Mouse (Mus musculus): Measurements from ENCODE around the gene Klhl12. TPM values are rescaled to one million over a fixed set of nuclear protein-coding genes. Genes with fewer than 3 reads are reported as not detected.
A peak's percentile ranks its signal among the peaks of the same experiment; 100 is the strongest.

The Klhl12 gene
- polyA plus RNA-seq, 1 experiment from 2014 or later, result 15.9 TPM

- no peak for ATAC-seq (ENCODE audit: extremely low read depth, insufficient number of reproducible peaks, low FRiP score, low TSS enrichment)
- H3K9me3 ChIP-seq, result no peaks in the 10 kb centered on the region
- no peak overlapping the region for H3K9ac ChIP-seq
- H3K36me3 ChIP-seq, result no peaks in the 10 kb centered on the region
- 83% methylated on average over 4 of the region's 4 CpGs for WGBS
- no peak overlapping the region for H3K27ac ChIP-seq (replicated peaks)
- H3K4me3 ChIP-seq, result no peak overlapping the region
- H3K27me3 ChIP-seq (replicated peaks), result peaks cover 6% of the 10 kb centered on the region
- H3K4me1 ChIP-seq, result peaks cover 6% of the 10 kb centered on the region
- no peak overlapping the region for H3K4me2 ChIP-seq
Measured at GRCm38 (mm10) chr1:134450201-134450600, 5.1 kb upstream of the Klhl12 start.

- H3K4me1 ChIP-seq, result peaks cover 9% of the 10 kb centered on the region
- H3K27me3 ChIP-seq (replicated peaks), result peaks cover 6% of the 10 kb centered on the region
- no peak overlapping the region for H3K4me3 ChIP-seq
- H3K27ac ChIP-seq (replicated peaks), result no peak overlapping the region
- H3K9me3 ChIP-seq, result no peaks in the 10 kb centered on the region
- no peak overlapping the region for H3K9ac ChIP-seq
- no peak for ATAC-seq (ENCODE audit: extremely low read depth, insufficient number of reproducible peaks, low FRiP score, low TSS enrichment)
- H3K4me2 ChIP-seq, result no peak overlapping the region
- 39% methylated on average over 3 of the region's 3 CpGs for WGBS
- no peaks in the 10 kb centered on the region for H3K36me3 ChIP-seq
Measured at GRCm38 (mm10) chr1:134450986-134451385, 4.3 kb upstream of the Klhl12 start.

GRCm38 (mm10) chr1:134456060-134456459 lies 729 bp downstream of the Klhl12 start:
- Histone ChIP-seq H3K9me3 (no peaks in the 10 kb centered on the region), H3K4me1 (peaks cover 15% of the 10 kb centered on the region)
- WGBS, result 15% methylated on average over 5 of the region's 5 CpGs

GRCm38 (mm10) chr1:134458139-134458727 lies 2.9 kb downstream of the Klhl12 start:
- H3K27me3 ChIP-seq (replicated peaks), result peaks cover 6% of the 10 kb centered on the region
- 86% methylated on average over 7 of the region's 7 CpGs for WGBS
- ATAC-seq (ENCODE audit: extremely low read depth, insufficient number of reproducible peaks, low FRiP score, low TSS enrichment), result no peak
- no peak overlapping the region for H3K27ac ChIP-seq (replicated peaks)
- peaks cover 15% of the 10 kb centered on the region for H3K4me1 ChIP-seq
- peaks cover 49% of the 10 kb centered on the region for H3K36me3 ChIP-seq
- no peak overlapping the region for H3K4me3 ChIP-seq
- H3K9me3 ChIP-seq, result no peaks in the 10 kb centered on the region
- H3K4me2 ChIP-seq, result no peak overlapping the region
- H3K9ac ChIP-seq, result no peak overlapping the region

More at GRCm38 (mm10) chr1:134456060-134456459, 729 bp downstream of the Klhl12 start:
- ATAC-seq (ENCODE audit: extremely low read depth, insufficient number of reproducible peaks, low FRiP score, low TSS enrichment), result no peak
- Histone ChIP-seq H3K9ac (peak overlapping the region; percentile 96), H3K4me2 (peak overlapping the region; percentile 91), H3K4me3 (peak overlapping the region; percentile 99), H3K27me3 (replicated peaks) (peaks cover 6% of the 10 kb centered on the region), H3K36me3 (peaks cover 29% of the 10 kb centered on the region), H3K27ac (replicated peaks) (peak overlapping the region; percentile 83)

GRCm38 (mm10) chr1:134460294-134461284 lies 5.3 kb downstream of the Klhl12 start:
- no peak overlapping the region for H3K4me2 ChIP-seq
- peaks cover 69% of the 10 kb centered on the region for H3K36me3 ChIP-seq
- WGBS, result 91% methylated on average over 1 of the region's 1 CpGs
- no peak for ATAC-seq (ENCODE audit: extremely low read depth, insufficient number of reproducible peaks, low FRiP score, low TSS enrichment)
- H3K4me3 ChIP-seq, result no peak overlapping the region
- no peaks in the 10 kb centered on the region for H3K9me3 ChIP-seq
- H3K4me1 ChIP-seq, result peaks cover 9% of the 10 kb centered on the region
- H3K9ac ChIP-seq, result no peak overlapping the region
- H3K27ac ChIP-seq (replicated peaks), result no peak overlapping the region
- H3K27me3 ChIP-seq (replicated peaks), result no peaks in the 10 kb centered on the region

- no peaks in the 10 kb centered on the region for H3K9me3 ChIP-seq
- H3K4me1 ChIP-seq, result no peaks in the 10 kb centered on the region
- no peak overlapping the region for H3K4me3 ChIP-seq
- WGBS, result 83% methylated on average over 2 of the region's 2 CpGs
- no peaks in the 10 kb centered on the region for H3K27me3 ChIP-seq (replicated peaks)
- H3K36me3 ChIP-seq, result peaks cover 82% of the 10 kb centered on the region
- H3K9ac ChIP-seq, result no peak overlapping the region
- no peak overlapping the region for H3K27ac ChIP-seq (replicated peaks)
- ATAC-seq (ENCODE audit: extremely low read depth, insufficient number of reproducible peaks, low FRiP score, low TSS enrichment), result no peak
- no peak overlapping the region for H3K4me2 ChIP-seq
Measured at GRCm38 (mm10) chr1:134484623-134485022, 29.3 kb downstream of the Klhl12 start.

- peaks cover 44% of the 10 kb centered on the region for H3K36me3 ChIP-seq
- no peak overlapping the region for H3K27ac ChIP-seq (replicated peaks)
- H3K4me2 ChIP-seq, result no peak overlapping the region
- H3K4me3 ChIP-seq, result no peak overlapping the region
- H3K9me3 ChIP-seq, result no peaks in the 10 kb centered on the region
- no peak for ATAC-seq (ENCODE audit: extremely low read depth, insufficient number of reproducible peaks, low FRiP score, low TSS enrichment)
- H3K4me1 ChIP-seq, result peaks cover 15% of the 10 kb centered on the region
- H3K9ac ChIP-seq, result no peak overlapping the region
- 88% methylated on average over 6 of the region's 6 CpGs for WGBS
- no peaks in the 10 kb centered on the region for H3K27me3 ChIP-seq (replicated peaks)
Measured at GRCm38 (mm10) chr1:134490903-134491801, 35.8 kb downstream of the Klhl12 start.

- Histone ChIP-seq H3K9me3 (no peaks in the 10 kb centered on the region), H3K36me3 (peaks cover 39% of the 10 kb centered on the region), H3K4me1 (peaks cover 18% of the 10 kb centered on the region), H3K27me3 (replicated peaks) (no peaks in the 10 kb centered on the region), H3K4me3 (no peak overlapping the region), H3K27ac (replicated peaks) (no peak overlapping the region), H3K9ac (no peak overlapping the region), H3K4me2 (no peak overlapping the region)
- 70% methylated on average over 7 of the region's 7 CpGs for WGBS
- ATAC-seq (ENCODE audit: extremely low read depth, insufficient number of reproducible peaks, low FRiP score, low TSS enrichment), result no peak
Measured at GRCm38 (mm10) chr1:134492276-134492675, 36.9 kb downstream of the Klhl12 start.

- no peaks in the 10 kb centered on the region for H3K27me3 ChIP-seq (replicated peaks)
- peaks cover 33% of the 10 kb centered on the region for H3K36me3 ChIP-seq
- H3K27ac ChIP-seq (replicated peaks), result no peak overlapping the region
- 84% methylated on average over 2 of the region's 2 CpGs for WGBS
- peak overlapping the region; percentile 75 for H3K4me2 ChIP-seq
- peak overlapping the region; percentile 68; the same call in 1 of the 2 replicates for H3K4me3 ChIP-seq
- ATAC-seq (ENCODE audit: extremely low read depth, insufficient number of reproducible peaks, low FRiP score, low TSS enrichment), result no peak
- peaks cover 18% of the 10 kb centered on the region for H3K4me1 ChIP-seq
- H3K9me3 ChIP-seq, result no peaks in the 10 kb centered on the region
- no peak overlapping the region; the same call in 1 of the 2 replicates for H3K9ac ChIP-seq
Measured at GRCm38 (mm10) chr1:134493496-134493895, 38.2 kb downstream of the Klhl12 start.

- Histone ChIP-seq H3K36me3 (peaks cover 32% of the 10 kb centered on the region), H3K4me2 (peak overlapping the region; percentile 75), H3K4me1 (peaks cover 18% of the 10 kb centered on the region), H3K9me3 (no peaks in the 10 kb centered on the region), H3K27me3 (replicated peaks) (no peaks in the 10 kb centered on the region), H3K4me3 (peak overlapping the region; percentile 68), H3K9ac (peak overlapping the region; percentile 79), H3K27ac (replicated peaks) (peak overlapping the region; percentile 75)
- ATAC-seq (ENCODE audit: extremely low read depth, insufficient number of reproducible peaks, low FRiP score, low TSS enrichment), result no peak
- 17% methylated on average over 5 of the region's 5 CpGs for WGBS
Measured at GRCm38 (mm10) chr1:134493956-134494355, 38.6 kb downstream of the Klhl12 start.

Measured in heart, embryonic 13.5 days (tissue).